Mouse (Mus musculus) T-cell, adult 2 months (primary cell): Measurements from ENCODE around the gene Rtl5.
A peak's percentile ranks its signal among the peaks of the same experiment; 100 is the strongest.
"Not testable (repeated sequence)": the region's sequence is repeated elsewhere in the genome, so short reads cannot be mapped to it uniquely, and the experiment has no call there.

ENCODE experiments used
- DNase-seq: peaks from one replicate; pipeline ENCODE4 v3.0.0; 2022; ENCODE audit warnings: low spot score

The Rtl5 gene

DNA sequence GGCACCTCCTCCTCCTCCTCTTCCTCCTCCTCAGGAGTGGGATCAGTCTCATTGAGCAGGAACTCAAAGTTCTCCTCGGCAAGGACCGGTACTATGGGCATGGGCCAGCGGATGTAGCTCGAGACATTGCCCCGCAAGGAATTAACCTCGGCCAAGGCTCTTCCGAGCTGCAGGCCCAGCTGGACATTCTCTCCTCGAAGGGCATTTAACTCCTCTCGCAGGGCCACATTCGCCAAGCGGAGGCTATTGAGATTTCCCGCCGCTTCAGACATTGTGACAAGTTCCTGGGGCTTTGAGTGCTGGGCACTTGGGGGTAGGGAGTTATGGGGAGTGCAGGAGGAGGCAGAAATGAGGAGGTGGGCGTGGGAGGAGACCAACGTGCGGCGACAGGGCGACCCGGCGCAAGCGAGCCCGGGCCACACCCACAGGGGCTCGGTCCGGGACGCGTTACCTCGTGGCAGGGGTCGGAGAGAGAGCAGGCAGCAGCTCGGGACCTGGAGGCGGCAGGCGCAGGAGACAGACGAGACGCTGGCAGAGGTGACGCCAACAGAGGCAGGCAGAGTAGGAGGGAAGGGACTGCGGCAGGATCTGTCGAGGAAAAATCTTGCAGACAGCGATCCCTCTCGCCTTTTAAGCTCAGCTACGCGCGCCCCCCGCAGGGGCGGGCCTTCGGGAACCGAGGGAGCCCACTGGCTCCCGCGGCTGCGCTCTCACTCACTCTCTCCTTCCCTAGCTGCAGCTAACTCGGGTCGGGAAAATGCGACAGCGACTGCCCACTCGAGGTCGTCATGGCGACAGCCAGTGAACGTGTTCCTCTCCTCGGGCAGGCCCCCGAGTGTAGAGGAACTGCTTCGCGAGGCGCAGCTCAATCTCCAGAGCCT, at the start of gene Rtl5:
TSS of gene Rtl5 (minus strand) at position 714 of the 881 bp plus-strand sequence.
- DNase-seq, result peak; percentile 37

DNA sequence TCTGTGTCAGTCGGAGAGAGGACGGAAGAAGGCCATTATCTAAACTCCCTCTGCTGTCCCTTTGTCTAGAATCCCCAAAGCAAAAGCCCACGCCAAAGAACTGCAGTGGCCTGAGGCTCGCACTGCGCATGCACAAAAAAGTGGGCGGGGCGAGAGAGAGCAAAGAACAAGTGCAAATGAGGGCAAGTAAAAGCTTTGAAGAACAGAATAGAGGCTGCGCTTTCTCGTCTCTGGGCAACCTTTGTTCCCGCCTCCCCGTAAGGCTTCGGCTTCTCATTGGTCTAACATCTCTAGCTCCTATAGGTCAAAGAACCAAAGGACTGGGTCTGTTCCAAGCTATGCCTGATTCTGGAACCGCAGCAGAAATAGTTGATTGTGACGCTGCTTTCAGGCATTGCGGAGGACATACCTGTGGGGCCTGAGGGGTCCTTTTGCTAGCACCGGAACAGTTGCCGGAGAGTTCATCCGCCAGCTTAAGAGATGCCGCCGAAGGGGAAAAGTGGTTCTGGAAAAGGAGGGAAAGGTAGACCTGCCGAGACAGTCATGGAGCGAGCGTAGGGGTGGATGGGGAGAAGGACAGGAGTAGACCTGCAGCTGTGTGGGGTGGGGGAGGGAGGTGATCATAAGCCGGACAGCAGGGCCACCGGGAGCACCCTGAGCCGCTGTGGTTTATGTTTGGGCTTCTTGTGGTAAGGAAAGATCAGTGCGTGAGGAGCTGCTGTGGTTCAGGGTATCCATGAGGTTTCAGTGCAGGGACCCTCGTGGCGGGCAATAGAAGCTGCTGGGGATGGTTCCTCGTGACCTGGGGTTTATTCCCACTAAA, 48.1 kb upstream of the Rtl5 start, which contains the start of gene Pin4:
TSS of gene Pin4 (plus strand) at position 406 of the 823 bp plus-strand sequence.
- DNase-seq, result peak; percentile 92

DNA sequence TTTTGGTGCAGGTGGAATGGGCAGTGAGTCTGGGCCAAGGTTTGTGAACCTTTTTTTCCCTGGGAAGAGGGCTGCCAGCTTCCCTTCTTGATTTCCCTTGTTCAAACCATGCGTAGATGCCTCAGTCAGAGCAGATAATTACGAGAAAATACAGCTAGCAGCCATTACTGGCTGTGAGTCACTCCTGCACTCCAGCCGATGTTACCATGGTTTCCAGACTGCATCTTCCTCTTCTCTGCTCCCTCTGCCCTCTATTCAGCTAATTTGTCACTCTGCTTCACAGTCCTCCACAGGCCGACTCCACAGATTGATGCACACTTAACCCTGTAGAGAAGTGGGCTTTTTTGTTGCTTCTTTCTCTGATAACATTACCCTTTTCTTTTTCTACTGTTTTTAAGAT, 44.6 kb upstream of the Rtl5 start:
- no peak for DNase-seq

DNA sequence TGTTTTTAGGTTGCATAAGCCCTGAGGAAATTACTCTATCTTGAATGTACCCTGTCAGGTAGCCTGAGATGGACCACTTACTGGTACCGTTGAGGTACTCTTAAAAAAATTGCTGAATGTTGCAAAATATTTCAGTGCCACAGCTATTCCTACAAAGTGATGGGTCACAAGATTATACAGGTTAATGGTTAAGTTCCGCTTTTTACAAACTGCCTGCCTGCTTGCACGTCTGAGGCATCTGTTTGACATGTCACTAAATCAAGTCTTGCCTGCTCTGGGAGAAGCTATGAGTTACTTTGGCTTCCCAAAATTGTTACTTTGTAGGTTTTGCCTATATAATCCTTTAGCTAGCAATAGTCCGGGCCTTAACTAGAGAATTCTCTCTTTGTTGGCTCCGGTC, 38.2 kb upstream of the Rtl5 start:
- DNase-seq, result not testable (repeated sequence)

DNA sequence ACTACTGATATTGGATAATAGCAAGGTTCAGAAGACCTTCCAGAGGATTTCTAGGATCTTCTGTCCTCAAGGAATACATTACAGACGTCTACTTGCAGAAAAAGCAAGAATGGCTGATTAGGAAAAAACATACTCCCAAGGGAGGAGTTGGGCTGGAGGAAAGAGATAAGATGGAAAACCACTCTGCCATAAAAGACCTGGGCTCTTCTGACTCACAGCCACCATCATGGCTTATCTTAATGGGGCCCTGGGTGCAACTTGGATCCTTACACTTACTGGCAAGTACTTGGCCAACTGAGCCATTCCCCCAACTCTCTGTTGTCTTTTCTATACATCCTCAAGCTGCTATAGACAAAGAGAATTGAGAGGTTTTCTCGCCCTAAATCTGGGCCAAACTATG, 32.7 kb upstream of the Rtl5 start:
- not testable (repeated sequence) for DNase-seq

DNA sequence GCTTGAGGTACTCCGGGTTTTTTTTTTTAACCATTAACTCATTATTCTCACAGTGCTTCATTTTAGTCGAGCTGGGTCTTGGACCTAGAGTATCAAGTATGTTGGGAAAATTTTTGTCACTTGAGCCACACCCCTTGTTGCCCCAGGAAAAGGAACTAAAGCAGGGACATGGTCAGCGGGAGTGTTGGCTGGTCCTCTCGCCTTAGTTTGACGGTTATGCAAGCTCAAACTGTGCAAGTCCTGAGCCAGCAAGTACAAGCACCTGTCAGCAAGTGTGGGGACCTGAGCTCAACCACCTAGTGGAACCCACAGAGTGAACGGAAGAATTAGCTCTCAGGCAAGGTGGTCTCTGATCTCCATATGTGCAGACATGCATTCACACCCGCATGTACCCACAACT, 30.8 kb upstream of the Rtl5 start:
- no peak for DNase-seq

DNA sequence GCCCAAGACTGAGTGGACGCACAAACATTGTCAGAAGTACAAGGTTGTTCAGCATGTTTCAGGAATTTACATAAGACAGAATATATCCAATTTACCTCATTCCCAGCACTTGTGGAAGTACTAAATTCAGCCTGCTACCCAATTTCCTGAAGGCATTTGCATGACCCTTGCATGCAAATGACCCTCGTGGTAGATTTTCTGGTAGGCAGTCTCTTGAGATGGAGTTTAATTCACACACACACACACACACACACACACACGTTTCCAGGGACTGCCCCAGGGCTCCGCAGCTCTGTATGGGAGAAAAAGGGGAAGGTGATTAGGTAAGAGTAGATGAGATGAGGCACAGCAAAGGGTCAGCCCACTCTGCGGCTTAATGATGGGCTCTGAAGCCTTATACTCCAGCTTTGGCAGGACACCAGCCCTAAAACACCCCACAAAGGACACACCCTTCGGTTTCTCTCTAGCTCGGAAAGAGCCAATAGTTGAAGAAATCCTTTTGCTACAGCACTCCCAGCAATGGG, 23.3 kb upstream of the Rtl5 start:
- no peak for DNase-seq

DNA sequence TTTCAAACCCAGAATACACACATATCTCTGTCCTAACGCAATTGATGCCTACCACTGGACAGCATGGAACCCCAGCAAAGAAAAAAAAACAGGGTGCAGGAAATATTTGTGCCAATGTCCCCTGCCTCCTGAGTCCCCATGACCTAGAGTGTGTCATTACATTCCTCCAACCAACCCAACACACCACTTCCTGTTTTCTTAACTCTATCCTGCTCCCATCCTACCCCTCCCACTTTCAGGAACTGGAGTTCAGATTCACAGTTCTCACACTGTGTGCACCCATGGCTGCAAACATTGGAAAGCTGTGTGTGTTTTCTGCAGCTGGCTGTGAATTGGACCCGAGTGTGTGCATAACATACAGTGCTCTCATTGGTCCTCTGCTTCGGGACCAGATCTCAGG, 19.5 kb upstream of the Rtl5 start:
- DNase-seq, result no peak

DNA sequence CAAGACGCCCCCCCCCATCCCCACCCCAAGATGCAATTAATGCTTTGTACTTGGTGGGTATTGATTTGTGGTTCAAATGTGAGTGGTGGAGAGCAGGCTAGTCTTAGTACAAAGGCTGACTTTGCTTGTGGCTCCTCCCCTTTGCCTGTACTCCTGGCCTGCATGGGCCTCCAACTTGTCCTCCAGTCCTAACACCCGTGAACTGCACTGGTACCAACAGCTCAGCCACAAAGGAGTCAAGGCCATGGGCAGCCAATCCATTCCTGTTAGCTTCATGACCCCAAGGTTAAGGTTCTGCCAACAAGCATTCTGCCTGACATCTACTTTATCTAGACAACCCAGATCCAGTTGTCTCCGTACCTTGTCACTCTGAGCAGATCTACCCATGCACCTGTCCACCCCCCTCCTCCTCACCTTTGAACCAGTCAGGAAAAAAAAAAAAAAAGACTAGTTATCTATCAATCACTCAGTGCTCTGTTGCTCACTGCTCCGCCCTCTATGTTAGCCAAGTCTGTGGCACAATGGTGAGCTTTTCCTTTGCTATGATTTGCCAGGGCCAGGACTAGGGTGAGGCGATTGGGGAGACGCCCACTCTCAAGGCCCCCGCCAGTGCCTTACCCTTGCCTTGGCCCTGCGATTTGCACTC, 14.8 kb upstream of the Rtl5 start:
- DNase-seq, result no peak

DNA sequence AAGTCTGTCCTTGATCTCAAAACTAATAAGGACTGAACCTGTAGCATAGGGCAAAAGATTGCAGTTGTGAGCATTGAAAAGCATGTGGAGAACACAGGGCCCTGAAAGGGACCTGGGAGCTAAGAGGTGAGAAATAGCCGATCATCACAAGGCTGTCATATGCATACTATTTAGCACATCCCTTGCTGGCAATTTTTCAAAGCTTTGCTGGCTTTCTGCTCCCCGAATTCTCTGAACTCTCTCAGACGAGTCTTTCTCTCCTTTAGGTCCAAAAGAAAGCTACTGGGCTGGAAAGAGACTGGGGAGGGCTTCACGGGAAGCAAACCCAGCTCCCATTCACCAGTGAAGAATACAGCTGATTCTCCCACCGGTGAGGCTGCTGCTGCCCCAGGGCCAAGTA, 11.2 kb upstream of the Rtl5 start:
- no peak for DNase-seq

DNA sequence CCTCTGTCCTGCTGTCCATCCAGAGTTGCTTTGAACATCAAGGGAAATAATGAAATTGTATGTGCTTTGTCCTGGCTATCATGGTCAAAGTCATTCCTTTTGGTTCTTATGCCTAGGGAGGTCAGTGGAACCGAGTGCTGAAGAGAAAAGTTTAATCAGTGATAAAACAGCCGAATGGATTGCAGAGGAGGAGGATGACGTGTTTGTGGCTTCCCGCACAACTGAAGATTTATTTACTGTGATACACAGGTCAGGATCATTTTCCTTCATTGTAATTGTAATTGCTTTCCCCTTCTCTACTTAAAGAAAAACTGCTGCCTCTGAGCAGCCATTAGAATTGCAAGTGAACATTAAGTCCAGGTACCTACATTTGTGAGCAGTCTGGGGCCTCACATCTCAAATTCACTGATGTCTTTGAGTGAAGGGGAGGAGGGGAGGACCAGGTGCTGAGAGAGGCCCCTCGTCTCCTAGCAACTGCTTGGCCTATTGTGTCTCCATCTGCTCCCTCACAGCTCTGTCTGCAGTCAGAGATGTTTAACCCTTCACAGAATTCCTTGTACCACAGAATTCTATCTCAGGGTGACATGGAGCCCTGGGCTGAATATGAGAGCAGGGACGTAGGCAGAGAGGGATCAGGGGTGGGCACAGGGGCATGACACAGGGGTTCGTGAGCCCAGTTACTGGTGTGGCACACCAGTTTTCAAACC, 10.6 kb upstream of the Rtl5 start:
- DNase-seq, result no peak

DNA sequence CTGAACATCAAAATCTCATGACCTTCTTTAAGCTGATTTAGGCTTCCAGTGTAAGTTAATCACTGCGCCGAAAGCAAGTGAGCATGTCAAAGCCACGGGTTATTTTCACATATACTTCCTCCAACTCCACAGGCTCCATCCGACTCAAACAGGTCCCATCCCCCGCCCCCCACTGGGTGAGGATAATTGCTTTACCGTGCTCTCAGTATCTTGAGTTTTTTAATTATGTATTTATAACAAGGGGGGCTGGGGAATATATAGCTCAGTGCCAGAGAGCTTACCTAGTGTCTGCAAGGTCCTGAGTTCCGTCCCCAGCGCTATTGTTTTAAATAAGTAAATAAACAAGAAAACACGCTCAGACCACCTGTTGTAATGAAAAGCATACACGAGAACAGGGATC, 10.0 kb upstream of the Rtl5 start:
- DNase-seq, result no peak

DNA sequence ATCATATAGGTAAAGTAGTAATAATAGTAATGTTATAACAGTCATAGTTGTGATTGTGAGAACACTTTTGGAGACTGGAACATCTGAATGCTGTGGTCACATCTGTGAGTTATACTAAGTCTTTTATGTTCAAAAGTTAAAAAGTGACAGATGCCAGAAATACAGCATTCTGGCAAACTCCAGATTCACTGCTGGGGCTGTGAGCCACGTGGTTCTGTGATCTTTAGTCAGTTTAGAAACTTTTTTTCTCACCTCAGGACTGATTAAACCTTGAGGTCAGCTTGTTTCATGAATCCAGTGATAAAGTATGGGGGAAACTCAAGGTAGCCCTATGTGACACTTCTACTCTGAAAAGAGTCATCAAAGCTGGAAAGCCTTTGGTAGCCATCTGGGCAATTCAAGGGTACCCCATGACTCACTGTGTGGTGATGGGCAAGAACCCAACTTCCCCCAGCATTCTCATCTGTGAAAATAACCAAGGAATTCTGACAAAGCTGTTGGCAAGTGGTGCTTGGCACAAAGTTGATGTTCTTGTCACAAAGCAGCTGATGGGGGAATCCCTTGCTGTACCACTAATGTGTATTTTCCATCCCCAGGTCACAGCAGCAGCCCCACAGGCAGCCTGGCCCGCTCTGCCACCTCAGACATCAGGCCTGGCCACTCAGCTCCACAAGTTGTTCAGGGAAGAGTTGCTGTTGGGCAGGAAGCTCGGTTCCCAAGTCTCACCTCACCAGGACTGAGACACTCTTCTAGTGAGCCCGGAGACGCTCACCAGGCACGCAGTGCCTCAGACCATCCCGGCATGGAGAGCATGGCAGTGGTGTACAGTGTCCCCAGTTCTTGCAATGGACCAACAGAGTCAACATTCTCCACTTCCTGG, 6.0 kb upstream of the Rtl5 start:
- no peak for DNase-seq

DNA sequence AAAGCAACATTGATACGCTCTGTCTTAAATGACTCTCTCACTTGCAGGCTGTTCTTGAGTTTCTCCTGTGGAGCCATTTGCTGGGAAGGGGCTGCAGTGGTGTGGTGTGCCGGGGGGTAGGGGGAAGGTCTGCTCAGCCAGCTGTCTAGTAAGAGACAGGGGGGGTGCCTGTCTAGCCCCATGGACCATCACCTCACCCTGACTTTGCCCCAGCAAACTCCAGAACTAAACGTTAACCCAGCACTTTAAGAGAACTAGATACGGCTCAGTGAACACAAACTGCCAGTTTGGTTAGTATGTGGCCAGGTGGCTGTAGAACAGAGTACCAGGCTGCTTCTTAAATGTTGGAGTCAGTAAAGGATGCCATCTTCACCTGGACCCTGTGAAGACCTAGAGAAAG, 4.1 kb upstream of the Rtl5 start:
- no peak for DNase-seq

DNA sequence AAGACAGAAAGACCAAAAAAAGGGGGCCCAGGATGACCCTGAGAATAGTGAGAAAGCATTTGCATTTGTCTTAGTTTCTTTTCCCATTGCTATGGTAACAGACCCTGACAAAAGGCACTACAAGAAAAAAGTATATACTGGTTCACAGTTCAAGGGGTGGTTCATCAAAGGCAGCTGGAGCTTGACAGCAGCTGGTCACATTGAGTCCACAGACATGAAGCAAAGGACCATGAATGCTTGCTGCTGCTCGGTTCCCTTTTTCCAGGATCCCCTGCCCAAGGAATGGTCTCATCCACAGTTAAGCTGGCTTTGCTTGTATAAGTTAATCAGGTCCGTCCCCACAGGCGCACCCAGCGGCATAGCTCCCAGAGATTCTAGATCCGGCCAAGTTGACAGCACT, 3.3 kb upstream of the Rtl5 start:
- no peak for DNase-seq

DNA sequence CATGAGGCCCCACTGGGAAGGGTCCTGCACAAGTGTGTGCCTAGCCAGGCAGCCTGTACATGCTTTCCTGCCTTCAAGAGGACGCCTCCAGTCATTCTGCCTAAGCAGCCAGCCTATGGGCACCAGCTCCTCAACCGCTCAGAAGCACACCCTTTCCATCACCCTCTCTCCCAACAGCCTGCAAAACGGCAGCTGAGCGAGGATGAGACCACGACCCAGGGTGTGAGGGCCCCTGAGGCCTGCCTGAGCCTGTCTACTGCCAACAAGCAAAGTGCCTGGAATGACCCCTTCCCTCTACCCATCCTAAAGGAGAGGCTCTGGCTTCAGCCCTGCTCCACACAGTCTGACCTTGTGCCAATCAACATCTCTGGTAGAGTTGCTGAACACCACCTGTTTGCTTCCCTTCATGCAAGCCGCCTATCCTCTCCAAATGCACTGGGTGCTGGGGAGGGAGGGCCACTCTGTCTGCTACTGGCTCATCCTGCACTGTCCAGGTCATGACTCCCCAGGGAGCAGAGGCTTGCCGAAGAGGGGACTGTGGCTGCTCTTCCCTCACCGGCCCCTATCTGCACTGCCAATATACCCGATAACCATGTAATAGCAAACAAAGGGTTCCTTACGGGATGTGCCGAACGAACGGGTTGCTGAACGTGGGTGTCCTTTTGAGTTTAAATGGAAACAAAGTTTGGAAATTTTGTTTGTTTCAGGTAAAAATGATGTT, 2.7 kb upstream of the Rtl5 start:
- DNase-seq, result no peak

DNA sequence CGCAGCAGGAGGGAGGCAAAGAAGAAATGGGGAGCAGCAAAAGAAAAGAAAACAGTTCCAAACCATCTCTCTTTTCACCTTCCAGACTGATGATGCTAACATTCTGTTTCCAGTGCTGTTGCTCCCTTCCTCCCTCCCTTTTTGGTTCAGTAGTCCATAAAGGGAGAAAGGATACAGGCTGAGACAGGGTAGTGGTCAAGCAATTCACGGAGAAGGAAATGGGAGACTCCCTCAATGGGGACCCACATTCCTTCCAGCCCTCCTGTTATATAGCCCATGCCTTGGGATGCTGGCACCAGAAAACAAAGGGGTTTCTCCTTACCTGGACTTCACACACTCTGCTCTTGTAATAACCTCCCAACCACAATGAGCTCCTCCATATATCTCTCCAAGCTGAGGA, 413 bp upstream of the Rtl5 start:
- no peak for DNase-seq

DNA sequence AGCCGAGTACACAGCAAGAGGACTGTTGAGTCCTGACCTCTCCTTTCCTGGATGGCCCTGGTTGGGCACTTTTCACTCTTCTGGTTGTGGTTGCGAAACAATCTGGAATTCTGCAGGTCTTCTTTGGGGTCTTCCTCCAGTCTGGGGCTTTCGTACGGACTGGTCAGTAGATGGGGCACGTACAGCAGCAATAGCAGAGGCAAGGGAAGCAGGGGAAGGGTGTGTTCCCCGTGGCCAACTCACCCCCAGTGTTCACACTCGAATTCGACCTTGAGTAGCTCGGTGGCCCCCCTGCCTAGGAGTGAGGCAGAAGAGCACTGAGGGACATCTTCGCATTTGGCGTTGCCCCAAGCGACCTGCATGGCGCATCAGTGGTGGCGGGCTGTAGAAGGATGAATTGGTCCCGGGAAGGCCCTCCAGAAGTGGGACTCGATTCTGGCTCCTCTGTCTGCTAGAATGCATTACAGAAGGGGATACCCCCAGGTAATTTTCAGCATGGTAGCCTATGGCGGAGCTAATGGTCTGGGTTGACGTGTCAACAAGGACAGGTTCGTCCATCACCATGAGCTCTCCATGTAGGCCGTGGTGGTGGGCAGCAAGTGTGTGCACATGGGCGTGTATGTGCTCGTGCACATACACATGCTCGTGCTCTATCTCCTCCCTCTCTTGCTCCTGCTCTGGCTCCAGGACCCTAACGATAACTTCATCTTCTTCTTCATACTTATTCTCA, 2.1 kb downstream of the Rtl5 start:
- DNase-seq, result no peak

DNA sequence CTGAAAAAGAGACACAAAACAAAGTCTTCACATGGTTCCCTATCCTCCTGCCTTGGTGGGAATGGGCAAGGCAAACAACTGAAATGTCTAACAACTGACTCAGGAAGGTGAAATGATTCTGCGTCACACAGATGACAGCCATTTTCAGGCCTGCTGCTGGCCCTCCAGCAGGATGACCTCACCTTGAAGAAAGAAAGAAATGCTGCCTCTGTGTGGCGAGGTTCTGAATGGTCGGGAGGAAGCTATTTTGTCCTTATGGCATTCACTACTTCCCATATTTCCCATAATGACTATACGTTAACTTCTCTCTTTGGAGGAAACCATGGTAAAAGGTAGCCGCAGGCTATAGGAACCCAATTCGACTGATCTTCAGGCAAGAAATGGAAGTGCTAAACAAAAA, 4.0 kb downstream of the Rtl5 start:
- no peak for DNase-seq
